Mouse (Mus musculus) intestine, postnatal 0 days (tissue): ENCODE results near the gene Hnrnpul2. TPM values are rescaled to one million over a fixed set of nuclear protein-coding genes. Genes with fewer than 3 reads are reported as not detected.

Experiments
- ATAC-seq: fragments of 200-750 bp; cut with Nextera tagmentation; 2 replicates; pipeline ENCODE4 v1.8.0; 2017; ENCODE audit warnings: mild to moderate bottlenecking, moderate TSS enrichment, moderate library complexity
- H3K27ac ChIP-seq: fragments of 300-500 bp; sonication (generic); 2 replicates; pipeline ENCODE4 v1.5.1; 2014; ENCODE audit warnings: mild to moderate bottlenecking, low read depth, low read length, moderate library complexity
- H3K27me3 ChIP-seq: fragments of 300-500 bp; sonication (generic); replicated peaks from 2 replicates; pipeline ENCODE4 v1.6.1; 2014; ENCODE audit warnings: low read length, mixed read lengths; ENCODE audit not compliant: control insufficient read depth, insufficient read depth
- H3K36me3 ChIP-seq: fragments of 300-500 bp; sonication (generic); 2 replicates; pipeline ENCODE4 v1.6.1; 2014; ENCODE audit warnings: mild to moderate bottlenecking, moderate library complexity; ENCODE audit not compliant: control insufficient read depth, insufficient read depth
- H3K4me1 ChIP-seq: fragments of 300-500 bp; sonication (generic); replicated peaks from 2 replicates; pipeline ENCODE4 v1.6.1; 2014; ENCODE audit warnings: antibody characterized with exemption, low read length, mixed read lengths; ENCODE audit not compliant: control insufficient read depth, insufficient read depth
- H3K4me2 ChIP-seq: fragments of 300-500 bp; sonication (generic); replicated peaks from 2 replicates; pipeline ENCODE4 v1.6.1; 2014; ENCODE audit warnings: low read depth, mild to moderate bottlenecking, moderate library complexity
- H3K4me3 ChIP-seq: fragments of 300-500 bp; sonication (generic); 2 replicates; pipeline ENCODE4 v1.5.1; 2014; ENCODE audit warnings: low read depth, low read length
- H3K9ac ChIP-seq: fragments of 300-500 bp; sonication (generic); 2 replicates; pipeline ENCODE4 v1.6.1; 2014; ENCODE audit warnings: mild to moderate bottlenecking, low read depth, low read length
- H3K9me3 ChIP-seq: fragments of 300-500 bp; sonication (generic); 2 replicates; pipeline ENCODE4 v1.6.1; 2016; ENCODE audit warnings: mixed run types; ENCODE audit not compliant: control insufficient read depth
- CTCF ChIP-seq: sonication (generic); IDR thresholded peaks from 2 replicates; pipeline ENCODE4 v1.5.1; 2016; ENCODE audit warnings: low read depth, mild to moderate bottlenecking, control low read depth, antibody characterized with exemption, moderate library complexity
- WGBS: fragments of 180-500 bp; shearing (Covaris S2); extraction: QIAGEN DNeasy Blood & Tissue Kit; methylation state at CpG from one replicate; pipeline ENCODE4 v1.1.7; 2014; 5-methylcytosine and 5-hydroxymethylcytosine counted together
- polyA plus RNA-seq: library from polyadenylated mRNA; unstranded; fragments of >200 nt; fragmentation: Nextera tagmentation; extraction: Ambion mirVana; gene quantifications from 2 replicates; pipeline ENCODE4 v1.2.1, GENCODE M21; 2015

Hnrnpul2 gene
- polyA plus RNA-seq, 1 experiment from 2014 or later, result 5.4 TPM

DNA sequence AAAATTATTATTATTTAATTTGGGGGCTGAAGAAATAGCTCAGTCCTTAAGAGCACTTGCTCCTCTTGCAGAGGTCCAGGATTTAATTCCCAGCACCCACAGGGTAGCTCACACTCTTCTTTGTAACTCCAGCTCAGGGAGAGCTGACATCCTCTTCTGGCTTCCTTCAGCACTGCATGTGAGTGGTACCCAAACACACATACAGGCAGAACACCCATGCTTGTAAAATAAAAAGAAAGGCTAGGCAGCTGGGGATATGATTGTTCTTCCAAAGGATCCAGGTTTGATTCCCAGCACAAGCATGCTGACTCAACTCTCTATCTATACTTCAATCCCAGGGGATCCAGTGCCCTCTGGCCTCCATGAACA is 20.9 kb upstream of the Hnrnpul2 start:
- Histone ChIP-seq H3K4me3 (peak overlapping the region; percentile 69), H3K9me3 (no peaks in the 10 kb centered on the region), H3K9ac (no peak overlapping the region), H3K4me2 (peak overlapping the region; percentile 81), H3K27me3 (no peaks in the 10 kb centered on the region), H3K36me3 (peaks cover 17% of the 10 kb centered on the region), H3K27ac (no peak overlapping the region), H3K4me1 (0 out of 2 replicates have a peak, but pooled peaks cover 4% of the 10 kb centered on the region)
- ATAC-seq, result no peak
- TF ChIP-seq CTCF, result peak; percentile 21; the same call in 1 of the 2 replicates

DNA sequence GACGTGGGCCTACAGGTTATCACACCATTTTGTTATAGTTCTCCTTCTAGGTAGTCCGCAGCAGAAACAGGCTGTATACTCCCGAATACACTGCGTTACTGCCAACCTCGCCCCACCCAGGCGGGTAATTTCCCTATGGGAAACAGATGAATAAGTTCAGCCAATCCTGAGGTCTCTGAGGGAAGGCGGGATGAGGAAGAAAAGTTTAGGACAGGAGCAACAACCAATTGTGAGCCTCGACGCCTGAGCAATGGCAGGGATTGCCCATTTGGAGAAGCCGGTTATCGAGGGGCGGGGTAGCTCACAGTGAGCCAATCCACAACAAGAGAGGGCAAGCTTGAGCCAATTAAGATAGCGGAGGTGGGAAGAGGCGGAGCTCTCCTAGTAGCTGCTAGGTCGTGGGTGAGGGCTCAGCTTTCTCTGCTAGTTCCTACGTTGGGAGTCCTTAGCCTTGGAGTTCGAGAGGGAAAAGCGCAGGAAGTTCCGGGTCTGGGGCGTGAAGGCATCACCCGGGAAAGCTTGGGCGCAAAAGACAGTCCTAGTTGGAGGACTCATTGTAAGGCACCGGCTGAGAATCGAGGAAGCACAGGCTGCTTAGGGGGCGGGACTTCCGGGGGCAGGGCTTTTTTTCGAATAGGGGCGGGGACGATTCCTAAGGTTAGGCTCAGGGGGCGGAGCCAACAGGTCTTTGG is 17.5 kb upstream of the Hnrnpul2 start, which contains the start of gene Zbtb3:
TSS of gene Zbtb3 (plus strand) at position 426 of the 692 bp plus-strand sequence.
- TF ChIP-seq CTCF, result no peak
- Histone ChIP-seq H3K27me3 (no peaks in the 10 kb centered on the region), H3K4me2 (peak within 1 kb of the TSS; percentile 77), H3K9me3 (no peaks in the 10 kb centered on the region), H3K36me3 (peaks cover 7% of the 10 kb centered on the region; the same call in 1 of the 2 replicates), H3K27ac (peak within 1 kb of the TSS; percentile 63; the same call in 1 of the 2 replicates), H3K9ac (no peak within 1 kb of the TSS), H3K4me1 (0 out of 2 replicates have a peak, but pooled peaks cover under 1% of the 10 kb centered on the region), H3K4me3 (peak within 1 kb of the TSS; percentile 49)
- peak; percentile 98 for ATAC-seq
- WGBS, result under 1% methylated on average over 30 of the region's 30 CpGs

DNA sequence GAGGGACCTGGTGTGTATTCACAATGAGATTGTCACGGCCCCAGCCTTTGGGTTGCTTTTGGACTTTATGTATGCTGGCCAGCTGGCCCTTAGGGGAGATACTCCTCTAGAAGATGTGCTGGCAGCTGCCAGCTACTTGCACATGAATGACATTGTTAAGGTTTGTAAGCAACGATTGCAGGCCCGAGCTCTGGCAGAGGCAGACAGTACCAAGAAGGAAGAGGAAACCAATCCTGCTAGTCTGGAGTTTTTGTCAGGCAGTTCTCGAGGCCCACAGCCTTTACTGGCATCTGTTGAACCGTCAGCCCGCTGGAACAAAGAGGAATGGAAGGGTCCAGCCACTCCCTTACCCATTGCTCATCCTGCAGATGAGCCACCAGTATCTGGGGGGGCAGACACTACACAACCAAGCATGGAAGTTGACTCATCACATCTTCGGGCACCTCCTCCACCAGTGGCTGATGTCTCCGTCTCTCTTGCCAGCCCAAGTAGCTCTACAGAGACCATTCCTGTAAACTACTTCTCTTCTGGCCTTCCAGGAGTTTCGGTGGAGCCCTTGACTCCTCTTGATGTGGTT is 16.5 kb upstream of the Hnrnpul2 start:
- no peak for ATAC-seq
- H3K27me3 ChIP-seq, result no peaks in the 10 kb centered on the region
- 92% methylated on average over 9 of the region's 9 CpGs for WGBS
- H3K4me2 ChIP-seq, result peak overlapping the region; percentile 77
- no peaks in the 10 kb centered on the region for H3K4me1 ChIP-seq
- H3K36me3 ChIP-seq, result peaks cover 15% of the 10 kb centered on the region
- H3K9me3 ChIP-seq, result no peaks in the 10 kb centered on the region
- no peak overlapping the region for H3K9ac ChIP-seq
- no peak overlapping the region for H3K4me3 ChIP-seq
- TF ChIP-seq CTCF, result no peak
- 0 out of 2 replicates have a peak overlapping the region, but pooled peaks have one; percentile 63 for H3K27ac ChIP-seq

DNA sequence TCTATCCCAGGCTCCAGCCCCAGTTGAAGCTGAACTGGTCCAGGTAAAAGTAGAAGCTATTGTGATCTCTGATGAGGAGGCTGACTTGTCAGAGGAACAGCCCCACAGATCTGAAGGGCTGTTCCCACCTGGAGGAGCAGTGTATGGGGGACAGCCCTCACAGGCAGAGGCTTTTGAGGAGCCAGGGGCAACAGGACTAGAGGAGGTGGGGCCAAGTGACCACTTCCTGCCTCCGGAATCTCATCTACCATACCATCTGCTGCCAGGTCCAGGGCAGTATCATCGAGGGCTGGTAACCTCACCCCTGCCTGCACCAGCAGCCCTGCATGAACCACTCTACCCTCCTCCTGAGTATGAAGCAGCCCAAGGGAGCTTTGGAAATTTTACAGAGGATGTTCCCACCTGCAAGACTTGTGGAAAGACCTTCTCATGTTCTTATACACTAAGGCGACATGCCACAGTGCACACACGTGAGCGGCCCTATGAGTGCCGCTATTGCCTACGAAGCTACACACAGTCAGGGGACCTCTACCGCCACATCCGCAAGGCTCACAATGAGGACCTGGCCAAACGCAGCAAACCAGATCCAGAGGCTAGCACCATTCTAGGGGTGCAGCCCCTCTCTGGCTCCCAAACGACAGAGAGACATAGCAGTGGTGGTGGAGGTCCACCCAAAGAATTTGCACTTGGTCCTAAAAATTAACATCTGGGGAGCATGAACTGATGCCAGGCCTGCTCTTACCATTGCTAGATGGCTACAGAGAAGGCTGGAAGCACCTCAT is 15.7 kb upstream of the Hnrnpul2 start:
- Histone ChIP-seq H3K36me3 (peaks cover 17% of the 10 kb centered on the region), H3K4me1 (no peaks in the 10 kb centered on the region), H3K27ac (no peak overlapping the region), H3K9ac (no peak overlapping the region), H3K9me3 (no peaks in the 10 kb centered on the region), H3K4me3 (no peak overlapping the region), H3K4me2 (no peak overlapping the region), H3K27me3 (no peaks in the 10 kb centered on the region)
- TF ChIP-seq CTCF, result no peak
- ATAC-seq, result no peak
- 90% methylated on average over 11 of the region's 11 CpGs for WGBS

DNA sequence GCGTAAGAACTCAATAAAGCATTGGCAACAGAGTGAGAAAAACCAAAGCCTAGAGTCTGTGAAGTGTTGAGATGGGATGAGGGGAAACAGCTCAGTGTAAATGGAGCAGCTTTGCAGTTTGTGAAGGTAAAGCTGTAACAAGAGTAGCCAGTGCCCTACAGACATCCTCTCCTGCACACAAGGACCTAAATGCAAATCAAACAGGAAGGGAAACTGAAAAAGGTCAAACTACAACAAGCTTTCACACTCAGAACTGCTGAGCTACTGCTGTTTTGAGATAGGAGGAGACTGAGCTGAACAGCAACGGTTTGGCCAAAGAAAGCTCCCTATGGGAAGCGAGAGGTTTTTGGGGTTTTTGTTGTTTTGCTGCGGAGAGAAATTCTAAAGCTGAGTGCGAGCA is 13.0 kb upstream of the Hnrnpul2 start:
- no peak overlapping the region for H3K4me3 ChIP-seq
- no peak for ATAC-seq
- H3K27ac ChIP-seq, result 0 out of 2 replicates have a peak overlapping the region, but pooled peaks have one; percentile 8
- 93% methylated on average over 5 of the region's 5 CpGs for WGBS
- TF ChIP-seq CTCF, result no peak
- H3K4me1 ChIP-seq, result no peaks in the 10 kb centered on the region
- peaks cover 32% of the 10 kb centered on the region for H3K36me3 ChIP-seq
- H3K9ac ChIP-seq, result no peak overlapping the region
- H3K9me3 ChIP-seq, result no peaks in the 10 kb centered on the region
- H3K27me3 ChIP-seq, result no peaks in the 10 kb centered on the region
- no peak overlapping the region for H3K4me2 ChIP-seq

DNA sequence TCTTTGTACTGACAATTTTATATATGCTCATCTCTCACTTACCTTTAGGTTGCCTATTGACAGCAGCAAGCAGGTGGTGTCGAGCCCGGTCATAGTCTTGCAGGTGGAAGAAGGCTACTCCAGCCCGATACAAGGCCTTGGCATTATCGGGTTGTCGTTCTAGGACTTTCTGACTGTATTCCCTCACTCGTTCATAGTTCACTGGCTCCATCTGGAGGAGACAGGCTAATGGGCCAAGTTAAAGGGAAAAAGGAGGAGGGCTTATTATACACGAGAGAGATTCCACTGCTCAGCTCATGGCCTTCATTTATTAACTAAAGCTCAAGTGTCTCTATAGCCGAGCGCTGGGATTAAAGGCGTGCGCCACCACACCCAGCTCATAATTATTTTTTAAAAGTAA is 4.0 kb upstream of the Hnrnpul2 start:
- Histone ChIP-seq H3K27ac (no peak overlapping the region), H3K27me3 (no peaks in the 10 kb centered on the region), H3K9me3 (no peaks in the 10 kb centered on the region), H3K4me3 (no peak overlapping the region), H3K36me3 (peaks cover 28% of the 10 kb centered on the region), H3K4me1 (no peaks in the 10 kb centered on the region), H3K4me2 (no peak overlapping the region), H3K9ac (no peak overlapping the region)
- WGBS, result 55% methylated on average over 11 of the region's 11 CpGs
- ATAC-seq, result no peak
- peak; percentile 63 for TF ChIP-seq CTCF
